Mouse (Mus musculus) midbrain, embryonic 13.5 days (tissue): ENCODE measurements around the gene Ocm. TPM values are rescaled to one million over a fixed set of nuclear protein-coding genes. Genes with fewer than 3 reads are reported as not detected.
"Not testable (repeated sequence)": the region's sequence is repeated elsewhere in the genome, so short reads cannot be mapped to it uniquely, and the experiment has no call there.

Experiments
- ATAC-seq: fragments of 200-750 bp; cut with Nextera tagmentation; 2 replicates; pipeline ENCODE4 v1.8.0; 2017; ENCODE audit warnings: mild to moderate bottlenecking, moderate TSS enrichment, moderate library complexity
- H3K27ac ChIP-seq: fragments of 300-500 bp; sonication (generic); 2 replicates; pipeline ENCODE4 v1.5.1; 2015; ENCODE audit warnings: inconsistent platforms, mild to moderate bottlenecking, moderate library complexity
- H3K27me3 ChIP-seq: fragments of 300-500 bp; sonication (generic); 2 replicates; pipeline ENCODE4 v1.6.1; 2015; ENCODE audit warnings: mild to moderate bottlenecking, inconsistent platforms
- H3K36me3 ChIP-seq: fragments of 300-500 bp; sonication (generic); 2 replicates; pipeline ENCODE4 v1.6.1; 2015; ENCODE audit warnings: mild to moderate bottlenecking, inconsistent platforms
- H3K4me1 ChIP-seq: fragments of 300-500 bp; sonication (generic); replicated peaks from 2 replicates; pipeline ENCODE4 v1.6.1; 2015; ENCODE audit warnings: inconsistent platforms
- H3K4me2 ChIP-seq: fragments of 300-500 bp; sonication (generic); replicated peaks from 2 replicates; pipeline ENCODE4 v1.6.1; 2015; ENCODE audit warnings: moderate library complexity, mild to moderate bottlenecking, inconsistent platforms
- H3K4me3 ChIP-seq: fragments of 300-500 bp; sonication (generic); replicated peaks from 2 replicates; pipeline ENCODE4 v1.5.1; 2015; ENCODE audit warnings: mild to moderate bottlenecking, inconsistent platforms
- H3K9ac ChIP-seq: fragments of 300-500 bp; sonication (generic); replicated peaks from 2 replicates; pipeline ENCODE4 v1.6.1; 2015; ENCODE audit warnings: mild to moderate bottlenecking, inconsistent platforms
- H3K9me3 ChIP-seq: fragments of 300-500 bp; sonication (generic); 2 replicates; pipeline ENCODE4 v1.6.1; 2016; ENCODE audit warnings: mild to moderate bottlenecking, inconsistent platforms
- WGBS: fragments of 180-500 bp; shearing (Covaris S2); methylation state at CpG from one replicate; pipeline ENCODE4 v1.1.7; 2015; 5-methylcytosine and 5-hydroxymethylcytosine counted together
- polyA plus RNA-seq: library from polyadenylated mRNA; unstranded; fragments of >200 nt; fragmentation: Nextera tagmentation; extraction: Ambion mirVana; gene quantifications from 2 replicates; pipeline ENCODE4 v1.2.1, GENCODE M21; 2015

Ocm gene
- polyA plus RNA-seq, 1 experiment from 2014 or later: not detected

GRCm38 (mm10) chr5:144039156-144039675 lies 12.7 kb upstream of the Ocm start:
- H3K9ac ChIP-seq: no peak overlapping the region
- WGBS: 83% methylated on average over 9 of the region's 9 CpGs
- H3K36me3 ChIP-seq: no peaks in the 10 kb centered on the region
- ATAC-seq: no peak
- H3K9me3 ChIP-seq: no peaks in the 10 kb centered on the region
- H3K27ac ChIP-seq: no peak overlapping the region
- no peak overlapping the region for H3K4me3 ChIP-seq
- H3K4me1 ChIP-seq: no peaks in the 10 kb centered on the region
- H3K27me3 ChIP-seq: no peaks in the 10 kb centered on the region
- no peak overlapping the region for H3K4me2 ChIP-seq

GRCm38 (mm10) chr5:144036952-144037351 lies 10.5 kb upstream of the Ocm start:
- Histone ChIP-seq H3K27me3 (no peaks in the 10 kb centered on the region), H3K9ac (no peak overlapping the region)

GRCm38 (mm10) chr5:144034567-144034966 lies 8.1 kb upstream of the Ocm start:
- no peaks in the 10 kb centered on the region for H3K36me3 ChIP-seq
- H3K9me3 ChIP-seq: no peaks in the 10 kb centered on the region
- no peak overlapping the region for H3K4me2 ChIP-seq
- H3K4me3 ChIP-seq: no peak overlapping the region
- 87% methylated on average over 7 of the region's 7 CpGs for WGBS
- H3K27ac ChIP-seq: no peak overlapping the region
- ATAC-seq: no peak
- no peak overlapping the region for H3K9ac ChIP-seq
- H3K27me3 ChIP-seq: no peaks in the 10 kb centered on the region
- no peaks in the 10 kb centered on the region for H3K4me1 ChIP-seq

More at GRCm38 (mm10) chr5:144036952-144037351, 10.5 kb upstream of the Ocm start:
- 60% methylated on average over 17 of the region's 17 CpGs for WGBS
- Histone ChIP-seq H3K4me1 (no peaks in the 10 kb centered on the region), H3K4me2 (0 out of 2 replicates have a peak overlapping the region, but pooled peaks have one; percentile 3), H3K4me3 (no peak overlapping the region), H3K9me3 (no peaks in the 10 kb centered on the region), H3K27ac (no peak overlapping the region), H3K36me3 (no peaks in the 10 kb centered on the region)
- no peak for ATAC-seq

GRCm38 (mm10) chr5:144032491-144032890 lies 6.0 kb upstream of the Ocm start:
- Histone ChIP-seq H3K4me1 (no peaks in the 10 kb centered on the region), H3K36me3 (no peaks in the 10 kb centered on the region), H3K9me3 (no peaks in the 10 kb centered on the region), H3K4me3 (no peak overlapping the region), H3K4me2 (no peak overlapping the region), H3K27me3 (no peaks in the 10 kb centered on the region), H3K27ac (no peak overlapping the region), H3K9ac (no peak overlapping the region)
- ATAC-seq: no peak
- WGBS: 89% methylated on average over 7 of the region's 7 CpGs

DNA sequence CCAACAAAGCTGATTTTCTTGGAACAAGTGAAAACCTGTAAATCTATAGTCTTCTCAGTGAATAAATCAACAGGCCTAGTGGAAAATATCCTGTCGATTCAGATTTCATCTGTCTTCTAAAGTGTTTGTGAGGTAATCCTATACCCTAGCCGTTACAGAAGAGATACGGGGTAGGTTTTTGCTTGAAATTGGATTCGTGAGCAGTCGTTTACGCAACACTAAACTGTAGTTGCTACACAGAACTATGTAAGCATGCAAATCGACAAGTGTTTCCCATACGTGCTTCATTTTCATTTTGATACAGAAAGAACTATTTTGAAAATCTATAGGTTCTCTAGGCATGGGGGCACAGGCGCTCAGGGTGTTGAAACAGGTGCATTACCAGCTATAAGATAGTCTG lies 10.6 kb downstream of the Ocm start:
- 92% methylated on average over 9 of the region's 9 CpGs for WGBS

GRCm38 (mm10) chr5:144015312-144015650 lies 11.2 kb downstream of the Ocm start:
- H3K27me3 ChIP-seq: no peaks in the 10 kb centered on the region
- no peak overlapping the region for H3K27ac ChIP-seq
- WGBS: 76% methylated on average over 3 of the region's 3 CpGs
- ATAC-seq: peak; percentile 66
- peak overlapping the region; percentile 61 for H3K4me2 ChIP-seq
- H3K36me3 ChIP-seq: peaks cover 23% of the 10 kb centered on the region
- peak overlapping the region; percentile 78 for H3K4me3 ChIP-seq
- H3K9me3 ChIP-seq: no peaks in the 10 kb centered on the region
- peaks cover 9% of the 10 kb centered on the region for H3K4me1 ChIP-seq
- H3K9ac ChIP-seq: no peak overlapping the region

More for the DNA sequence above, 10.6 kb downstream of the Ocm start:
- Histone ChIP-seq H3K9me3 (no peaks in the 10 kb centered on the region), H3K4me2 (no peak overlapping the region), H3K9ac (no peak overlapping the region), H3K36me3 (peaks cover 18% of the 10 kb centered on the region), H3K27ac (no peak overlapping the region), H3K27me3 (no peaks in the 10 kb centered on the region), H3K4me1 (peaks cover 9% of the 10 kb centered on the region), H3K4me3 (no peak overlapping the region)
- no peak for ATAC-seq

GRCm38 (mm10) chr5:144014551-144015311 lies 11.7 kb downstream of the Ocm start, which contains the start of gene Ccz1:
TSS of gene Ccz1 (minus strand) at chr5:144014877.
- Histone ChIP-seq H3K27me3 (no peaks in the 10 kb centered on the region), H3K4me3 (peak within 1 kb of the TSS; percentile 78), H3K4me2 (peak within 1 kb of the TSS; percentile 61), H3K36me3 (peaks cover 28% of the 10 kb centered on the region), H3K4me1 (peaks cover 9% of the 10 kb centered on the region), H3K27ac (peak within 1 kb of the TSS; percentile 80), H3K9me3 (no peaks in the 10 kb centered on the region), H3K9ac (peak within 1 kb of the TSS; percentile 90)
- WGBS: 3% methylated on average over 47 of the region's 47 CpGs
- peak; percentile 100 for ATAC-seq

- not testable (repeated sequence) for H3K27ac ChIP-seq, H3K4me1 ChIP-seq, H3K9me3 ChIP-seq, ATAC-seq, H3K27me3 ChIP-seq
- 70% methylated on average over 13 of the region's 13 CpGs for WGBS
- H3K9ac ChIP-seq: 0 out of 2 replicates have a peak overlapping the region, but pooled peaks have one; percentile 90
- peak overlapping the region; percentile 61 for H3K4me2 ChIP-seq
- H3K36me3 ChIP-seq: peaks cover 40% of the 10 kb centered on the region
- H3K4me3 ChIP-seq: peak overlapping the region; percentile 78
These were observed 12.9 kb downstream of the Ocm start for GRCm38 (mm10) chr5:144013366-144014134.

DNA sequence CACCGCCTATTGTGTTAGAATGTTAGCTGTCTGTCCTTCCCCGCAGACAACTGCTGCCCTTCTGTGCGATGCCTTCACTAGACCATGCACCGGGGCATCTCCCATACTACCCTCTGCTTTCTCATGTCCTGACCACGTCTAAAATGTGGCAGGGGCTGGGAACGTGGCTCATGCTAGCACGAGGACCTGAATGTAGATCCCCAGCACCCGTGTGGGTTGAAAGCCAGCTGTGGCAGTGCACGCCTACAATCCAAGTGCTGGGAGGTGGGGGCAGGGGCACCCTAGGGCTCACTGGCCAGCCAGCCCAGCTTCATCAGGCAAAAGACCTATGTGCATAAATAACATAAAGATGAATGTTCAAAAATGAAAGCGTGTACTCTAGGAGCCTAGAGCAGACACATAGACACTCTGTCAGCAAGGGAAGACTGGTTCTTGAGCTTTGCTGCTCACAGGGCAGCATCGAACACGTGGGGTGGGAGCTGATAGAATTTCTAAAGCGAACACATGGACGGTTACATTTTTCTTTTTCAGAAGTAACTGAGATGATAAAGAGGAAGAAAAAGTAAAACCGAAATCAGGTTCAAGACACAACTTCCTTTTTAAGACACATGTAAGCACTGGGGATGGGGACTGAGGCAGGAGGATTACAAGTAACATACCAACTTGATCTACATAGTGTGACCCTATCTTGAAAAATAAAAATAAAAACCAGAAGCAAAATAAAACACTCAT lies 23.8 kb downstream of the Ocm start:
- 95% methylated on average over 15 of the region's 15 CpGs for WGBS
- Histone ChIP-seq H3K27me3 (no peaks in the 10 kb centered on the region), H3K9ac (no peak overlapping the region), H3K4me2 (no peak overlapping the region), H3K4me3 (no peak overlapping the region), H3K36me3 (peaks cover 89% of the 10 kb centered on the region), H3K27ac (no peak overlapping the region), H3K4me1 (no peaks in the 10 kb centered on the region), H3K9me3 (no peaks in the 10 kb centered on the region)
- ATAC-seq: no peak

DNA sequence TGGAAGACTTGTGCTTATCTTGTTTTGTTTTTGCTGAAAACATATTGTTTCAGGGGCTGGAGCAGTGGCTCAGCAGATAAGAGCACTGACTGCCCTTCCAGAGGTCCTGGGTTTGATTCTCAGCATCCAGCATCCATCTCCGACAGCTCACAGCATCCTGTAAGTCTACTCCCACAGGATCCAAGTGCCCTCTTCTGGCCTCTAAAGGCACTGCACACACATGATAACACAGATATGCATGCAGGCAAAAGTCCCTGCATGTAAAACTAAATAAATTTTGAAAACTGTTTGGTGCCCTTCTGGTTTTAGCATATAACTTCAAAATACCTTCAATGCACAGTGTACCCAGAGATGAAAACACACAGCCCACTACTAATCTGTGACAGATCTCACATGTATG lies 27.1 kb downstream of the Ocm start:
- no peak overlapping the region for H3K9ac ChIP-seq
- H3K27ac ChIP-seq: no peak overlapping the region
- H3K27me3 ChIP-seq: no peaks in the 10 kb centered on the region
- no peaks in the 10 kb centered on the region for H3K9me3 ChIP-seq
- WGBS: 89% methylated on average over 1 of the region's 1 CpGs
- H3K36me3 ChIP-seq: peaks cover 97% of the 10 kb centered on the region
- H3K4me3 ChIP-seq: no peak overlapping the region
- no peak overlapping the region for H3K4me2 ChIP-seq
- no peaks in the 10 kb centered on the region for H3K4me1 ChIP-seq
- no peak for ATAC-seq

DNA sequence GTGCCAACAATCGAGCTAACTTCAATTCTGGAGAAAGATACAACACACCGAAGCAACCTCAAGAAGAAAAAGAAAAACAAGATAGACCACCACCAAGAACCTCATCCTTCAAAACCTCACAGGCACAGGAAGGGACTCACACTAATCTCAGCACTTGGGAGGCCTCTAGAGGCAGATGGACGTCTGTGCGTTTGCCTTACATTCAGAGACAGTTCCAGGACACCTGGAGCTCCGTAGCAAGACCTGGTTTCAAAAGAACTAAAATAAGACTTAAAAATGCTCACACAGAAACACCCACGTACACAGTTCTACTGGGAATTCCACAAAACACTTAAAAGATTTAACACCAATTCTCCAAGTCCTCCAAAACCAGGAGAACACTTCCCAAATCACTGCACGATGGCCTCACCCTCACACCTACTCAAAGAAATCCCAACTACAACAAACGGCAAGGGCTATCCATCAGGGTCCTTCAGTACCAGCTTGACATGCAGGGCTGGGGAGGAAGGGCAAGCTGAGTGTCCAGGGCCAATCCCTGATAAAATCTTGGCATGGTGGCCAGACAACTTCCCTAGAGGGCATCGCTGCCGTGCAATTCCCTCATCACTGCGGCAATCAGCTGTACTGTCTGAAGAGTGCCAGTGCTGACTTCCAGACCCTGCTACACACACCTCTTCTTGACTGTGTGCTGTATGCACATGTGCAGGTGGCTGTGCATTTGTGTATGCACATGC lies 31.7 kb downstream of the Ocm start:
- Histone ChIP-seq H3K27me3 (no peaks in the 10 kb centered on the region), H3K4me1 (no peaks in the 10 kb centered on the region), H3K4me3 (no peak overlapping the region), H3K36me3 (peaks cover 99% of the 10 kb centered on the region), H3K9ac (no peak overlapping the region), H3K9me3 (no peaks in the 10 kb centered on the region), H3K4me2 (no peak overlapping the region), H3K27ac (no peak overlapping the region)
- no peak for ATAC-seq
- 82% methylated on average over 11 of the region's 11 CpGs for WGBS
